Mouse (Mus musculus) stomach, embryonic 16.5 days (tissue): ENCODE results near the gene Klhl29. TPM values are rescaled to one million over a fixed set of nuclear protein-coding genes. Genes with fewer than 3 reads are reported as not detected.

Experiments used
- ATAC-seq: fragments of 200-750 bp; cut with Nextera tagmentation; 2 replicates; pipeline ENCODE4 v1.8.0; 2017; ENCODE audit warnings: moderate number of reproducible peaks, moderate TSS enrichment; ENCODE audit not compliant: insufficient read depth, low FRiP score
- H3K27ac ChIP-seq: fragments of 300-500 bp; sonication (generic); 2 replicates; pipeline ENCODE4 v1.5.1; 2014; ENCODE audit warnings: low read length
- H3K27me3 ChIP-seq: fragments of 300-500 bp; sonication (generic); 2 replicates; pipeline ENCODE4 v1.6.1; 2014; ENCODE audit warnings: low read length, control low read depth, mixed read lengths; ENCODE audit not compliant: control insufficient read depth, insufficient read depth
- H3K36me3 ChIP-seq: fragments of 300-500 bp; sonication (generic); 2 replicates; pipeline ENCODE4 v1.6.1; 2014; ENCODE audit warnings: low read length; ENCODE audit not compliant: control insufficient read depth, insufficient read depth
- H3K4me1 ChIP-seq: fragments of 300-500 bp; sonication (generic); 2 replicates; pipeline ENCODE4 v1.6.1; 2014; ENCODE audit warnings: low read length, control low read depth, mixed read lengths; ENCODE audit not compliant: control insufficient read depth, insufficient read depth
- H3K4me2 ChIP-seq: fragments of 300-500 bp; sonication (generic); 2 replicates; pipeline ENCODE4 v1.6.1; 2014; ENCODE audit warnings: low read depth, low read length, mixed read lengths
- H3K4me3 ChIP-seq: fragments of 300-500 bp; sonication (generic); replicated peaks from 2 replicates; pipeline ENCODE4 v1.5.1; 2014; ENCODE audit warnings: mild to moderate bottlenecking, low read length
- H3K9ac ChIP-seq: fragments of 300-500 bp; sonication (generic); 2 replicates; pipeline ENCODE4 v1.6.1; 2014; ENCODE audit warnings: low read length
- H3K9me3 ChIP-seq: fragments of 300-500 bp; sonication (generic); replicated peaks from 2 replicates; pipeline ENCODE4 v1.6.1; 2016; ENCODE audit warnings: low read length, control low read depth; ENCODE audit not compliant: control insufficient read depth
- WGBS: fragments of 180-500 bp; shearing (Covaris S2); extraction: QIAGEN DNeasy Blood & Tissue Kit; methylation state at CpG from one replicate; pipeline ENCODE4 v1.1.7; 2014; 5-methylcytosine and 5-hydroxymethylcytosine counted together
- polyA plus RNA-seq: library from polyadenylated mRNA; unstranded; fragments of >200 nt; fragmentation: Nextera tagmentation; extraction: Ambion mirVana; gene quantifications from 2 replicates; pipeline ENCODE4 v1.2.1, GENCODE M21; 2015

Klhl29 gene
- polyA plus RNA-seq, 1 experiment from 2014 or later = 0.76 TPM

GRCm38 (mm10) chr12:5182586-5182985 is 192.9 kb downstream of the Klhl29 start:
- H3K9ac ChIP-seq = no peak overlapping the region
- H3K9me3 ChIP-seq = no peaks in the 10 kb centered on the region
- 82% methylated on average over 4 of the region's 4 CpGs for WGBS
- no peak for ATAC-seq
- no peaks in the 10 kb centered on the region for H3K4me1 ChIP-seq
- no peak overlapping the region for H3K4me2 ChIP-seq
- no peak overlapping the region for H3K4me3 ChIP-seq
- no peak overlapping the region for H3K27ac ChIP-seq
- H3K27me3 ChIP-seq = no peaks in the 10 kb centered on the region
- H3K36me3 ChIP-seq = no peaks in the 10 kb centered on the region

GRCm38 (mm10) chr12:5182165-5182564 is 193.3 kb downstream of the Klhl29 start:
- Histone ChIP-seq H3K27ac (no peak overlapping the region), H3K27me3 (no peaks in the 10 kb centered on the region), H3K9me3 (no peaks in the 10 kb centered on the region), H3K4me1 (no peaks in the 10 kb centered on the region), H3K36me3 (no peaks in the 10 kb centered on the region), H3K4me2 (no peak overlapping the region), H3K4me3 (no peak overlapping the region), H3K9ac (no peak overlapping the region)
- no peak for ATAC-seq
- 68% methylated on average over 4 of the region's 4 CpGs for WGBS

- ATAC-seq = no peak
- WGBS = 72% methylated on average over 5 of the region's 5 CpGs
- Histone ChIP-seq H3K4me3 (no peak overlapping the region), H3K36me3 (no peaks in the 10 kb centered on the region), H3K27me3 (no peaks in the 10 kb centered on the region), H3K4me1 (no peaks in the 10 kb centered on the region), H3K9ac (no peak overlapping the region), H3K9me3 (no peaks in the 10 kb centered on the region), H3K27ac (no peak overlapping the region), H3K4me2 (no peak overlapping the region)
Observed at GRCm38 (mm10) chr12:5176716-5177341, 198.7 kb downstream of the Klhl29 start.

GRCm38 (mm10) chr12:5166141-5166540 is 209.3 kb downstream of the Klhl29 start:
- Histone ChIP-seq H3K27me3 (no peaks in the 10 kb centered on the region), H3K9ac (no peak overlapping the region), H3K36me3 (no peaks in the 10 kb centered on the region), H3K4me2 (no peak overlapping the region), H3K4me3 (no peak overlapping the region), H3K9me3 (no peaks in the 10 kb centered on the region), H3K27ac (no peak overlapping the region), H3K4me1 (peaks cover 2% of the 10 kb centered on the region; the same call in 1 of the 2 replicates)
- ATAC-seq = peak; percentile 56
- WGBS = 48% methylated on average over 6 of the region's 6 CpGs

GRCm38 (mm10) chr12:5165411-5165810 is 210.1 kb downstream of the Klhl29 start:
- no peak overlapping the region for H3K4me3 ChIP-seq
- no peak overlapping the region for H3K4me2 ChIP-seq
- H3K36me3 ChIP-seq = no peaks in the 10 kb centered on the region
- no peaks in the 10 kb centered on the region for H3K27me3 ChIP-seq
- no peak overlapping the region for H3K27ac ChIP-seq
- no peak overlapping the region for H3K9ac ChIP-seq
- no peak for ATAC-seq
- H3K9me3 ChIP-seq = no peaks in the 10 kb centered on the region
- H3K4me1 ChIP-seq = peaks cover 2% of the 10 kb centered on the region; the same call in 1 of the 2 replicates
- 60% methylated on average over 9 of the region's 9 CpGs for WGBS

- no peaks in the 10 kb centered on the region for H3K27me3 ChIP-seq
- no peak overlapping the region for H3K4me2 ChIP-seq
- peaks cover 5% of the 10 kb centered on the region; the same call in 1 of the 2 replicates for H3K4me1 ChIP-seq
- no peak overlapping the region for H3K4me3 ChIP-seq
- 70% methylated on average over 6 of the region's 6 CpGs for WGBS
- no peak overlapping the region for H3K9ac ChIP-seq
- H3K9me3 ChIP-seq = no peaks in the 10 kb centered on the region
- 0 out of 2 replicates have a peak overlapping the region, but pooled peaks have one; percentile 17 for H3K27ac ChIP-seq
- ATAC-seq = no peak
- H3K36me3 ChIP-seq = no peaks in the 10 kb centered on the region
Observed at GRCm38 (mm10) chr12:5162672-5163071, 212.8 kb downstream of the Klhl29 start.

GRCm38 (mm10) chr12:5161631-5162030 is 213.9 kb downstream of the Klhl29 start:
- 89% methylated on average over 4 of the region's 4 CpGs for WGBS
- H3K9me3 ChIP-seq = no peaks in the 10 kb centered on the region
- ATAC-seq = no peak
- H3K36me3 ChIP-seq = no peaks in the 10 kb centered on the region
- H3K4me3 ChIP-seq = no peak overlapping the region
- H3K27ac ChIP-seq = no peak overlapping the region
- no peaks in the 10 kb centered on the region for H3K27me3 ChIP-seq
- peaks cover 5% of the 10 kb centered on the region; the same call in 1 of the 2 replicates for H3K4me1 ChIP-seq
- no peak overlapping the region for H3K9ac ChIP-seq
- H3K4me2 ChIP-seq = no peak overlapping the region

GRCm38 (mm10) chr12:5157931-5158481 is 217.5 kb downstream of the Klhl29 start:
- Histone ChIP-seq H3K4me3 (no peak overlapping the region), H3K4me2 (no peak overlapping the region), H3K9me3 (no peaks in the 10 kb centered on the region), H3K4me1 (peaks cover 5% of the 10 kb centered on the region; the same call in 1 of the 2 replicates), H3K27me3 (no peaks in the 10 kb centered on the region), H3K27ac (no peak overlapping the region), H3K9ac (no peak overlapping the region), H3K36me3 (no peaks in the 10 kb centered on the region)
- 80% methylated on average over 5 of the region's 5 CpGs for WGBS
- no peak for ATAC-seq

GRCm38 (mm10) chr12:5157021-5157681 is 218.3 kb downstream of the Klhl29 start:
- Histone ChIP-seq H3K27ac (no peak overlapping the region), H3K4me1 (0 out of 2 replicates have a peak, but pooled peaks cover 2% of the 10 kb centered on the region), H3K36me3 (no peaks in the 10 kb centered on the region), H3K4me3 (no peak overlapping the region), H3K27me3 (no peaks in the 10 kb centered on the region), H3K9me3 (no peaks in the 10 kb centered on the region), H3K4me2 (no peak overlapping the region), H3K9ac (no peak overlapping the region)
- WGBS = 78% methylated on average over 6 of the region's 6 CpGs
- ATAC-seq = no peak
